Mouse (Mus musculus): ENCODE data around the gene Serpinb8. TPM values are rescaled to one million over a fixed set of nuclear protein-coding genes. Genes with fewer than 3 reads are reported as not detected.

Gene Serpinb8
- polyA plus RNA-seq (2012; ENCODE audit: low replicate concordance), result 0.11 TPM in 1 of 2 replicates, not detected in the other

DNA sequence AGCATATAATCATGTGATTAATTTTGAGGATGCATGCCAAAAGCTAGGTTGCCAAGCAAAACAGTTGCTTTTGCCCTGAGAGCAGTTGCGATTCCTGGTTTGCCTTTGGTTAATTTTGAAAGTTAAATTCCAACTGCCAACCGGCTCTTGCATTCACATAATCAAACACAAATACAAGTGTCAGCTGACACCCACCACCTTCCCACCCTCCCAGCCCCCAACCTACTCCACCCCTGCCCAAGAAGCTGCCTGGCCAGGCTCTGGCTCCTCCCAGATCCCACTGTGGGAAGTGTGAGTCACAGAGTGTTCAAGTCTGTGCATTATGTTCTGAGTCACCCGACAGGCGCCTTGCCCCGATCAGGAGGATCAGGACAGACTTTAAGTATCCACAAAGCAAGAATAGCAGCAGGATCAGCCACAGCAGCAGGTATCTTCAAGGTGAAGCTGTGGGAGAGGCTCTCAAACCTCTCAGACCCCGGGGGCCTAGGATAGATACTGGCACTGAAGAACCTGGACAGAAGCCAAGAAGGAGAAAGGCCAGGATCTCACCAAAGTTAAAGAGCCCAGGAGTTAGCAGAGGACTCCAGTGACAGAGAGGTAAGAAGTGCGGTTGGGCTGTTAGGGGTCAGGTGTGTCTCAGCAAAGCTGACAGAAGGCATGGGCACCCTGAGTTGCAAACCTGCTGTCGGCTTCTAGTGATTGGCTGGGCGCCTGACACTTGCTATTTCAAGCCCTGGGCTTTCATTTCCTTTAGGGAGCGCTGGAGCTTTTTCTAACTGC is at the start of gene Serpinb8:
TSS of gene Serpinb8 (plus strand) at position 316 of the 780 bp plus-strand sequence.

Other genes with a start within 250 kb of the Serpinb8 start
- gene Serpinb11, start 228.8 kb upstream of the Serpinb8 start, polyA plus RNA-seq (2012; ENCODE audit: low replicate concordance), result not detected in 2 replicates
- gene Serpinb7, start 190.4 kb upstream of the Serpinb8 start, polyA plus RNA-seq (2012; ENCODE audit: low replicate concordance), result 0.10 TPM in 1 of 2 replicates, not detected in the other
- 0.09 and 0.62 TPM in 2 replicates for gene Serpinb2, start 78.6 kb upstream of the Serpinb8 start, polyA plus RNA-seq (2012; ENCODE audit: low replicate concordance)